Mouse (Mus musculus) cerebellum, adult 2 months (tissue): ENCODE measurements at regions not wholly inside any gene's neighbourhood (a gene's known extent, or its start where the extent isn't known, plus 50 kb on each side); places are given as distances from the start of the nearest gene placed in this dataset.

Experiments used
- CTCF ChIP-seq: fragments of 200-500 bp; IDR thresholded peaks from 2 replicates; pipeline ENCODE4 v1.5.1; 2011; ENCODE audit warnings: low read depth, mild to moderate bottlenecking, control low read depth, low read length, moderate library complexity, borderline replicate concordance; ENCODE audit not compliant: insufficient read depth
- POLR2A ChIP-seq: fragments of 200-500 bp; IDR thresholded peaks from 2 replicates; pipeline ENCODE4 v1.6.1; 2011; ENCODE audit warnings: low read length, control low read depth, borderline replicate concordance; ENCODE audit not compliant: insufficient read depth

- TF ChIP-seq CTCF (no peak), POLR2A (no peak)
Measured at GRCm38 (mm10) chr1:88976101-88976500, 94.1 kb upstream of the Sh3bp4 start.
